Mouse (Mus musculus) liver, embryonic 11.5 days (tissue): ENCODE results near the gene Vmn1r166. TPM values are rescaled to one million over a fixed set of nuclear protein-coding genes. Genes with fewer than 3 reads are reported as not detected.
"Not testable (repeated sequence)": the region's sequence is repeated elsewhere in the genome, so short reads cannot be mapped to it uniquely, and the experiment has no call there.

ENCODE experiments used
- ATAC-seq: fragments of 200-750 bp; cut with Nextera tagmentation; replicated peaks from 2 replicates; pipeline ENCODE4 v1.8.0; 2017; ENCODE audit warnings: moderate number of reproducible peaks, mild to moderate bottlenecking, moderate TSS enrichment, moderate library complexity; ENCODE audit not compliant: low FRiP score
- DNase-seq: peaks from one replicate; pipeline ENCODE4 v3.0.0-alpha.2; 2017; ENCODE audit warnings: low spot score
- H3K27ac ChIP-seq: fragments of 300-500 bp; sonication (generic); 2 replicates; pipeline ENCODE4 v1.5.1; 2014; ENCODE audit warnings: mild to moderate bottlenecking, low read depth, low read length, control low read depth
- H3K27me3 ChIP-seq: fragments of 300-500 bp; sonication (generic); replicated peaks from 2 replicates; pipeline ENCODE4 v1.6.1; 2014; ENCODE audit warnings: low read length, mixed read lengths; ENCODE audit not compliant: control insufficient read depth, insufficient read depth
- H3K36me3 ChIP-seq: fragments of 300-500 bp; sonication (generic); 2 replicates; pipeline ENCODE4 v1.6.1; 2014; ENCODE audit warnings: mild to moderate bottlenecking, low read length, moderate library complexity, mixed read lengths; ENCODE audit not compliant: control insufficient read depth, insufficient read depth
- H3K4me1 ChIP-seq: fragments of 300-500 bp; sonication (generic); replicated peaks from 2 replicates; pipeline ENCODE4 v1.6.1; 2014; ENCODE audit warnings: low read length, mixed read lengths; ENCODE audit not compliant: control insufficient read depth, insufficient read depth
- H3K4me2 ChIP-seq: fragments of 300-500 bp; sonication (generic); 2 replicates; pipeline ENCODE4 v1.6.1; 2014; ENCODE audit warnings: mild to moderate bottlenecking, control low read depth, moderate library complexity
- H3K4me3 ChIP-seq: fragments of 300-500 bp; sonication (generic); 2 replicates; pipeline ENCODE4 v1.5.1; 2014; ENCODE audit warnings: low read depth, low read length, control low read depth
- H3K9ac ChIP-seq: fragments of 300-500 bp; sonication (generic); 2 replicates; pipeline ENCODE4 v1.6.1; 2014; ENCODE audit warnings: low read depth, low read length, control low read depth
- H3K9me3 ChIP-seq: fragments of 300-500 bp; sonication (generic); 2 replicates; pipeline ENCODE4 v1.6.1; 2016; ENCODE audit warnings: low read length, inconsistent platforms, mixed read lengths; ENCODE audit not compliant: control insufficient read depth
- WGBS: fragments of 180-500 bp; shearing (Covaris S2); extraction: QIAGEN DNeasy Blood & Tissue Kit; methylation state at CpG from one replicate; pipeline ENCODE4 v1.1.7; 2014; 5-methylcytosine and 5-hydroxymethylcytosine counted together
- polyA plus RNA-seq: library from polyadenylated mRNA; unstranded; fragments of >200 nt; fragmentation: Nextera tagmentation; extraction: Ambion mirVana; gene quantifications from 2 replicates; pipeline ENCODE4 v1.2.1, GENCODE M21; 2014

The Vmn1r166 gene
- polyA plus RNA-seq = not detected in 2 replicates

GRCm38 (mm10) chr7:23251582-23251981 lies at the start of gene Vmn1r166:
Gene Vmn1r166, minus strand, starts transcription at chr7:23251682.
- not testable (repeated sequence) for H3K9ac ChIP-seq, H3K4me2 ChIP-seq, DNase-seq, H3K27me3 ChIP-seq, H3K4me1 ChIP-seq, H3K4me3 ChIP-seq, H3K36me3 ChIP-seq, H3K27ac ChIP-seq, H3K9me3 ChIP-seq, ATAC-seq
- no CpG with 5 or more reads among the region's 2 CpGs for WGBS

DNA sequence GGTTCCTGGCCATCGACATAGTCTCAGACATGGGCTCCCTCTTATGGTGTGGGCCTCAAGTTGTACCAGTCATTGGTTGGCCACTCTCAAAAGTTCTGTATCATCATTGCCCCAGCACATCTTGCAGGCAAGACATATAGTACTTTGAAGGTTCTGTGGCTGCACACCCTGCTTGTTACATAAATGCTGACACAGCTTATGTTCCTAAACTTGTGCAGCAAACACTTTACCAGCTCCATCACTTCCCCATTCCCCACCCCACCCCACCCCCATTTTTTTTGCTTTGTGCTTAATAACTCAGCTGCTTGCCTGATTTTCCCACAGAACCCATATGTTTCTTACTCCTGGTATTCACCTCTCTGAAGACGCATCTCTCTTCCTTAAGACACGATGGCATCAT lies 49.4 kb upstream of the Vmn1r166 start, which contains the start of gene Nlrp4e:
Gene Nlrp4e (plus strand): TSS at position 301 of the 400 bp plus-strand sequence.
- H3K36me3 ChIP-seq, H3K9ac ChIP-seq, H3K27ac ChIP-seq, H3K4me2 ChIP-seq, H3K4me1 ChIP-seq, H3K9me3 ChIP-seq, H3K27me3 ChIP-seq, H3K4me3 ChIP-seq, DNase-seq, ATAC-seq: not testable (repeated sequence)
- 87% methylated on average over 3 of the region's 3 CpGs for WGBS

DNA sequence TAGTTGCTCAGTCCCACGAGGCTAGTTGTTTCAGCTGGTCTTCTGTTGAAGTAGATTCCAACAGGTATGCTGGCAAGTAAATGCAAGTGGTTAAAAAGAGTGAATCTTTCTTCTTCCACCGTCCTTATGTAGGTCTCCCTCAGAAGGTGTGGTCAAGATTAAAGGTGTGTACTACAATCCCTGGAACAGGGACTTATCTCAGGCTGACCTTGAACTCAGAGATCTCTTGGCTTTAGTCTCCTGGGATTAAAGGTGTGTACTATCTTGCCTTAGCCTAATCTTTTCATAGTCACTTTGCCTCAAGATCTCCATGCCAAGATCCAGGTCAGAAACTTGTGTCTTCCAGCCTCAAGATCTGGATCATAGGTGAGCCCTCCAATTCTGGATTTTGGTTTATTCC lies 27.3 kb upstream of the Vmn1r166 start, which contains the start of gene Gm6902:
Gene Gm6902 (minus strand): TSS at position 101 of the 400 bp plus-strand sequence.
- ATAC-seq, H3K36me3 ChIP-seq, H3K27ac ChIP-seq, H3K4me2 ChIP-seq, DNase-seq, H3K9ac ChIP-seq, H3K4me1 ChIP-seq, H3K9me3 ChIP-seq, H3K27me3 ChIP-seq, H3K4me3 ChIP-seq: not testable (repeated sequence)
- no CpG with 5 or more reads among the region's 2 CpGs for WGBS

DNA sequence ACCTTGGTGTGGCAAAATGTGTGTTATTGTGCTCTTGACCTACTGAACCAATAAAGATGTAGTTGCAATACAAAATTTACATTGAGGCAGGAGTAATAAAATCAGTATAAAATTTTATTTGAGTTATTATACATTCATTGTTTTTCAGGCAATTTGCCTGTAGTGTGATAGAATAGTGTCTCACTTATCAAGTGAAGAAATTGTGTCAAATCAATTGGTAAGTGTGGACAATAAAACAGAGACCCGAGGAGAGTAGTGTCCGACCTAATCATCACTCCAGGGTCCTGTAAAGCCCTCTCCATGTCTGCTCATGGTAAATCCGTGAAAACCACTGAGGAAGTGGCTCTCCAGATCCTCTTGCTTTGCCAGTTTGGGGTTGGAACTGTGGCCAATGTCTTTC lies 34.5 kb downstream of the Vmn1r166 start, which contains the start of gene Vmn1r165:
Gene Vmn1r165 (plus strand): TSS at position 301 of the 400 bp plus-strand sequence.
- ATAC-seq = not testable (repeated sequence)

More for the DNA sequence above, 34.5 kb downstream of the Vmn1r166 start, which contains the start of gene Vmn1r165:
- H3K36me3 ChIP-seq, H3K4me1 ChIP-seq, H3K9me3 ChIP-seq, DNase-seq, H3K4me2 ChIP-seq, H3K27me3 ChIP-seq, H3K4me3 ChIP-seq, H3K27ac ChIP-seq, H3K9ac ChIP-seq: not testable (repeated sequence)
- WGBS = no CpG with 5 or more reads among the region's 3 CpGs

Other genes starting within 250 kb of the Vmn1r166 start
- gene Gm4216, start 231.8 kb downstream of the Vmn1r166 start, polyA plus RNA-seq = not detected in 2 replicates
- gene Vmn1r163, start 196.1 kb downstream of the Vmn1r166 start, polyA plus RNA-seq = not detected in 2 replicates
- not detected in 2 replicates for gene Gm8720, start 184.2 kb downstream of the Vmn1r166 start, polyA plus RNA-seq
- not detected in 2 replicates for gene Gm10662, start 107.2 kb downstream of the Vmn1r166 start, polyA plus RNA-seq
- not detected in 2 replicates for gene Vmn1r165, start 34.4 kb downstream of the Vmn1r166 start, polyA plus RNA-seq
- not detected in 2 replicates for gene Gm6902, start 27.2 kb upstream of the Vmn1r166 start, polyA plus RNA-seq
- not detected in 2 replicates for gene Nlrp4e, start 49.5 kb upstream of the Vmn1r166 start, polyA plus RNA-seq
- gene Nlrp5, start 134.2 kb upstream of the Vmn1r166 start, polyA plus RNA-seq = not detected in 2 replicates